Mouse (Mus musculus) erythroblast, embryonic 14.5 days (primary cell): Measurements from ENCODE around the gene Nav1.

Experiments used
- GATA1 ChIP-seq: IDR thresholded peaks from 2 replicates; pipeline ENCODE4 v1.6.1; 2012; ENCODE audit warnings: low read length, inconsistent platforms, mixed read lengths
- TAL1 ChIP-seq: IDR thresholded peaks from 3 replicates; pipeline ENCODE4 v1.6.1; 2012; ENCODE audit warnings: low read length, inconsistent platforms, mixed read lengths

DNA sequence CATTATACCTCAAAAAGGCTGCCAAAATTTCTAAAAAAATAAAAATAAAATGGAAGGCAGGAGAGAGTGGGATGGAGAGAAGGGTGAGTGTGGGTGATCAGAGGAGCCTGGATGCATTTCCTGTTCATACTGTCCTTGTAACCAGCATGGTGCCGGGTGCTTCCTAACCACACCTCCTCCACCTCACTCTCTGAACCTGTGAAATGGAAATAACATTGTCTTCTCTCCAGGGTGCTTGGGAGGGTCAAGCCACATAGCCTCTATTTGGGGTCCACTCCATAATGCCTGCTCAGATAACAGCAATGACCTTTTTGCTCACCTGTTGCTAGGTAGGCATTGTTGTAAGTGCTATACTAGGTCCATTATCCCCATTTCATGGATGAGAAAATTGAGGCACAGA is 32.0 kb upstream of the Nav1 start:
- TF ChIP-seq TAL1 (no peak), GATA1 (no peak)
